Mouse (Mus musculus) gastrocnemius, postnatal 10 days (tissue): ENCODE data around the gene Itsn1. TPM values are rescaled to one million over a fixed set of nuclear protein-coding genes. Genes with fewer than 3 reads are reported as not detected.

Experiments
- DNase-seq: peaks from one replicate; pipeline ENCODE4 v3.0.0; 2021; ENCODE audit warnings: mixed read lengths
- total RNA-seq, 2 experiments: library from RNA; stranded (reverse); gene quantifications; 2 replicates each; pipeline ENCODE4 v1.2.3; 2021

The Itsn1 gene
- total RNA-seq, 2 experiments from 2014 or later, result 60.2 to 81.2 TPM

DNA sequence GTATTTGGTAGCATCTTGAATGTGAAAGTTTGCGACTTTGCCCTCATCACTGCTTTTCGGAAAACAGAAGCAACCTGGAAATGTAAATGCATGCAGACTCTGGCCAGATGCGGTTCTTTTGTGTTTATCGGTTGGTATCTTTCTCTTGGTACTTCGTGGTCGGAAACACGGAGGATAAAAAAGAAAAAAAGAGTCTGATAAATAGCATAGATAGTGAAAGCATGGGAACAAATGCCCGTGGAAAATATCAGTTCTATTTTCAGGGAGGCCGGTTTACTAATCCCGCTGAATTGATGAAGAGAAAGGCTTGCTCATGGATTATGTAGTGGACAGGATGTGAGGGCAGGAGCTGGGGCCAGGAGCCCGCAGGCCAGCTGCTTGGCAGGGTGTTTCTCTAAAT is 1.4 kb downstream of the Itsn1 start:
- peak; percentile 19 for DNase-seq

DNA sequence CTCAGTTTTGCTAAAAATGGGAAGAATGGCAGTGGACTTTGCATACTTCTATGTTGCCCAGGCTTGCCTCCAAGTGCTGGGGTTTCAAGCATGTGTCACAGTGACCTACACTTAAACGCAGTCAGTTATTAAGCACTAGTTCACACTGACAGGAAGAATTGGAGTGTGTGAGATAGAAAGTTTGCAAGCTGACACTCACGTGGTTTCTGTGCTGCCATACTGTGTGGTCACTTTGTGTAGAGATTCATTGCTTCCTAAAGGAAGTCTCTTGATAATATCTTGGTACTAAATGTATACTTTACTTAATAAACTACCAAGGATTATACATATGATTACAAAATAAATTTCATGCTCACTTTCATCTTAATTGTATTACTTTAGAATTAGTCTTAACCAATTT is 3.7 kb downstream of the Itsn1 start:
- DNase-seq, result no peak

- no peak for DNase-seq
These were observed 5.7 kb downstream of the Itsn1 start for GRCm38 (mm10) chr16:91734771-91735170.

DNA sequence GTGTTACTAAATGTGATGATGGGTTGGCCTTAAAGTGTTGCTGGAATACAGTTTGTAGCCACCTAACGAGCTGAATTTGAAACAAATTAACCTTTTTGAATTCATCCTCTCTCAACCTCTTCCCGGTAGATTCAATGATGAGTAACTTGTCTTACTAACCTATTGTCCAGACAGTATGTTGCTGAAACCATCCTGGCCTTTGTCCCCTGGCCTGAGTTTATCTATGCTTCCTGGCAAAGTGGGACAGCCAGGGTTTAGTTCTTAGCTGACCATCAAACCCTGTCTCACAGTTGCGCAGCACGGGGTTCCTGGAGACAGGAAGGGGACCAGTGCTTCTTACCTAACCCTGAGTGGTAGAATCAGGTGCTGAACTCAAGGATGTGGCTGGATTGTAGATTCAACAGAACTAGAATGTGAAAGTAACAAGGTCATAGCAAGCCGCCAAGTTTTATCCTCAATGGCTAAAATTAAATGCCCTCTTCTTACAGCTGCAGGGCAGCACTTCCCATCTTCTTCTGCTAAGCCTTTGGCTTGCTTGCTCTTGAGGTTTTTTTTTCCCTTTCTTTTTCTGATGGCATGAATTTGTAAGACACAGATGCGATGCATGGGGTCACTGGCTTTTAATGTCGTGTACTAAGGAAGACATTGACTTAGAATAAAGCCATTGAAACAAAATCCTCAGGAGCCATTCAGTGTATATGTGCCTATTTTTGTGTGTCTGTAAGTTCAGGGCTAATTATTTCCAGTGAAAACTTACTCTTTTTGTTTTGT is 7.2 kb downstream of the Itsn1 start:
- DNase-seq, result no peak

GRCm38 (mm10) chr16:91738505-91738904 is 9.4 kb downstream of the Itsn1 start:
- no peak for DNase-seq

GRCm38 (mm10) chr16:91740184-91740917 is 11.3 kb downstream of the Itsn1 start:
- DNase-seq, result no peak

DNA sequence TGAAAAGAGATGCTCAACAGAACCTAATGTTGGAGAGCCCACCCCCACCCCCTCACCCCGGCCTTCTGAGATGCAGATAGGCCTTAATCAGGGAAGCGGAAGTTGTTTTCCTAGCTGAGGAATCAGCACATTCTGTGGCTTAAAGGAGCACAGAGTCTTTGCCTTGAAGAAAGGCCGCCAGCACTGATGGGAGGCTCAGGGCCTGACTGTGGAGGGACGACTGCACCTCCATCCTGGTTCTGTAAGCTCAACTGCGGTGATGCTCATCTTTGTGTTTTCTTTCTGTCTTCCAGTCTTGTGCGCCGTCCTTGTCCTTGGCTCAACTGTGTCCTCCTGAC is 11.8 kb downstream of the Itsn1 start:
- DNase-seq, result no peak

DNA sequence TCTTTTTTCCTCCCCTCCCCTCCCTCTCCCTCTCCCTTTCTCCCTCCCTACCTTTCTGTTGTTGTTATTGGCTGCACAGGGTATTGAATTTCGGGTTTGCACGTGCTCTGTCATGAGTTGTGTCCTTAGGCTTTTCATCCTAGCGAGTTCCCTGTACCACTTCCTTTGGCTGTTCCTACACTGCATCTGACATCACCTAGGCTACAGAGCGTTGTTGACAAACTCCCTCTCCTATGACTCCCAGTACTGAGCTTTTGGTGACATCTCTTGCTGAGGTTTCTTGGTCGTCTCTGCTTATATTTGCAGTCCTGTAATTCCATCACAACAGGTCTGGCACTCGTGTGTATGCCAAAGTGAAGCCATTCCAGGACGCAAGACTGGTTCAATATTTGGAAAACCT is 14.0 kb downstream of the Itsn1 start:
- DNase-seq, result no peak

- no peak for DNase-seq
These were observed 17.2 kb downstream of the Itsn1 start for GRCm38 (mm10) chr16:91746101-91746950.

DNA sequence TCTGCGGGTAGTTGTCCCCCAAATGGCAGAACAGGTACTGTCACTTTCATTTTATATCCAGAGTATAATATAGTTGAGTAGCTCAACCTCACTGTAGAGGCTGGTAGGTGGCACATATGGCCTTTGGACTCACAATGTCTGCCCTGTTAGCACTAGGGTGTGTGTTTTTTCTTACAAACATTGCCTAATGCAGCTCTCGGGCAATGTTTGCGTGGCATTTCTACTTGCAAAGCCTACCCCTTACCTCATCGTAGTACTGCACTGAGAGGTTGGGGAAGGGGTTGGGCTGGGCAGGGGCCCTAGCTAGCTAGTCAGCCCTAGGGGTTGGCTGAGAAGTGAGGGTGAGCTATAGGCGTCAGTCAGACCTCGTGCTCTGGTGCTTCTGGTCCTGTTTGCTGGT is 18.5 kb downstream of the Itsn1 start:
- DNase-seq, result no peak

DNA sequence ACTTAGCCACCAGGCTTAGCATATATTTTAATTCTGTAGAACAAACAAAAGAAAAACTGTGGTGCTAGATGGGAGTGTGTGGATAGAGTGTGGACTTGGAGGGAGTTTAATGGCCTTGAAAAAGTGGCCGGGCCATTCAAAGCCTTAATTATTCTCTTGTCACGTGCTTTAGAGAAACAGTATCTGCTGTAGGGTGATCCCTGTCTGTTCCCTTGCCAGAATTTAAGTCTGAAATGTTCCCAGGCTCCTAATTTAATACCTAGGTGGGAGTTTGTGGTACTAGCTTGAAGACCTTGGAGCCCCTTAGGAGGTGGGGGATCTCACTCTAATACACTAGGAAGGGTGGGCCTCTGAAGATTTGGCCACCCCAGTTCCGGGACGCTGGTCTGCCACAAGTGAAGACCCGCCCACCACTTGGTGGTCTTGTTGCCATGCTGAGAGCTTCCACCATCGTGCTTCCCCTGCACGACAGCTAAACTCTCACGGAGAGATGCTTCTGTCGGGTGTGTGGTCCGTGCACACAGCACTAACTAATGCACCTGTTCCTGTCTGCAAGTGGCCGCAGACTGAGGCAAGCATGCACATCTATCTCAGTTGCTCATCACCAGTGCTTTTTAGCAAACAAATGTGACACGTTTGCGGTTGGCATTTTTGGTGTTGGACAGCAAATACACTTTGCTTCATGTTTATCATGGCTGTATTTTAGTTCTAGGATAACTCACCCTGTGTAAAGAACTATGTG is 22.7 kb downstream of the Itsn1 start:
- no peak for DNase-seq

DNA sequence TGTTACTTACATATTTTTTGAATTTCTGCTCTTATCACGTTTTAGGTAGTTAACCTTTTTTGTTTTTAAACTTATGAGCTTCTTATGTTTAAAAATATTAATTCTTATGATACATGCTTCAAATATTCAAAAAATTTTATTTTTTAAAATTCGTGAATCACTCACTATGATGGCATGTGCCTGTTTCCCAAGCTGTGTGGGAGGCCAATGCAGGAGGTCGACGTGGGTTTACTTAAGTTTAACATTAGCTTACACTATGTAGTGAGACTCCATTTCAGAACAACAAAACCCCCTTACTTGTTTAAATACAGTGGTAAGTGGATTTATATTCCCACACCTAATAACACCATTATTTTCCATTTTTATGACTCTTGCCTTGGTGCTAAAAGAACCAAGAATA is 24.5 kb downstream of the Itsn1 start:
- no peak for DNase-seq

DNA sequence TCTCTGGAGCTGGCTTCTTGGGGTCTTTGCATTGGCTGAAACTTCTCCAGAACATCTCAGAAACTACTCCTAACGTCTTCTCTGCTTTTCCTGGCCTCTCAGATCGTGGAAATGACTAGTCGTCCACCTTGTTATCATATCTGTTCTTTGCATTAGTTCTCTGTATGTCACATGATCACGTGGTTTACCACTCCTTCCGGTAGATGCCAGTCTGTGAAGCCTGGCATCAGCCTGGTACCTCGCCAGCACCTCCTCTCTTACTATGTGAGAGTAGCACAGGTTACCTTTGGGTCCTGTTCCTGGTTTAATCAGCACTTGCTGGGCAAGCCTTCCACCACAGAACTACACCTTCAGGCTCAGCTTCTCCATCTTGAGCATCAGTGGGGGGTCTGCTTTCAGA is 25.9 kb downstream of the Itsn1 start:
- DNase-seq, result no peak

DNA sequence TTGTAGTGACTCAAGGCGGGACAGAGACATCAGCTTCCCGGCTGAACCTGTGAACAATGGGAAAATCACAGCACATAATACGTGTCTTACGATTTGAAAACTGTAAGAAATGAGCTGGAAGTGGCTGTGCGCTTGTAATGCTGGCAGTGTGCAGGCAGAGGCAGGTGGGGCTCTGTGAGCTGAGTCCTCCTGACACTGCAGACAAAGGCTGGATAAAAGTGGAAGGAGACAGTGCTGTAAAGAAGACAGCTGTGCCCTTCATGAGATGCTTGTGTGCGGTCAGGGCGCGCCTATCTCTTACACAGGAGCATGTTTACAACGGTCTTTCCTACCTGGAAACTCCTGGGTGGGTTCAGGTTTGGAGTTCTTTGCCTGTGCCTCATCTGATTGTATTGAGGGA is 32.1 kb downstream of the Itsn1 start:
- DNase-seq, result no peak

DNA sequence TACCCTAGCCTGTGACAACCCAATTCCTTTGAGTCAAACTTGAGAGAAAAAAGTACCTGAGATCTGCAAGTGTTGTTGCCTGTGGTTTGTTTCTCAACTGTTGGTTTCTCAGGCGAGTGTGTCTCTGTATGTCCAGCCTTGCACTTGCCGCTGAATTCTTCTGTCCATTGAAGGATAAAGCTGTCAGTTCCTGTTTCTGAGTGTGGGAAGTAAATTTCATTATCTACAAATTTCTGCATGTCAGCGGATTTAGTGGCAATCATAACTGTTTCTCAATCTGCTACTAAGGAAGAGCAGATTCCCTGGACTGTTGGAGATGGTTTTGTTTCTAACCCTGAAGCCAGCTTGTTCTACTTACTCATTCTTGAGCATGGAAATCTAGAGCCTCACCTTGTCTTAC is 32.7 kb downstream of the Itsn1 start:
- DNase-seq, result no peak

DNA sequence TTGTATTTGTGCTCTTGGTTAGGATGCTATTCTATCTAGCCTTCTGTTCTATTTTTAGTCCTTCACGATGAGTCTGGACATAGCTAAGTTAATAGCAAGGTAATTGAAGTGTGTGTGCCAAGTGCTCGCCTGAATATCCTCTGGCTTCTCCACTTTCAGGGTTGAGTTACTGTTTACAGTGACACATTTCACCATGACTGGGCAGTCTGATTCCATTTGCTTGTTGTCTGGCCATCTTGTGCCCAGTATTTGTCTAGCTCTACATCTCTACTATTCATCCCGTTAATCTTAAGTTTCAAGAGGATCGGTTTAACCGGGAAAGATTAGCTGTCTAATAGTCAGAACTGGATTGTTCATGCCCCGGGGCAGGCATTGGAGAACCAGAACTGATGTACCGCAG is 33.4 kb downstream of the Itsn1 start:
- no peak for DNase-seq

GRCm38 (mm10) chr16:91763975-91764374 is 34.9 kb downstream of the Itsn1 start:
- DNase-seq, result no peak

GRCm38 (mm10) chr16:91764414-91764813 is 35.3 kb downstream of the Itsn1 start:
- DNase-seq, result no peak

DNA sequence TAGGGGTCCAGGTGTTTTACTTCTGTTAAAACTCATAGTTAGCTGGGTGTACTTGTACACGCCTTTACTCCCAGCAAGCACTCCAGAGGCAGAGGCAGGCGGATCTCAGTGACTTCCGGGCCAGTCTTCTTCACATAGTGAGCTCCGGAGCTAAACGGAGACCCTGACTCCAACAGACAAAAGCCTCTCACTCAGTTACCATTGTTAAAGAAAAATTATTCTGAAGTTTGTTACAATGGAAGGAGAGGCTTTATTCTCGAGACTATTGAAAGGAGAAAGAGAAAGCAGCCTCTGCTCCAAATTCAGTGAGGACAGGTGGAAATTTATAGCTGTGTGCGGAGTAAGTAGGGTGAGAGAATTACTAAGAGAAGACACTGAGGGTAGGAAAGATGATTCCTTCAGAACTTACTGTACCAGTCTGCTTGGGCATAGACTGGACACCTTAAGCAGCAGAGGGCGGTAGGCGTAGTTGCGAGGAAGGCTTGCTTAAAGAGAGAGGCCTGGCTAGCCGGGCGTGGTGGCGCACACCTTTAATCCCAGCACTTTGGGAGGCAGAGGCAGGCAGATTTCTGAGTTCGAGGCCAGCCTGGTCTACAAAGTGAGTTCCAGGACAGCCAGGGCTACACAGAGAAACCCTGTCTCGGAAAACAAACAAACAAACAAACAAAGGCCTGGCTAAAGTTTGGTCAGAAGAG is 36.2 kb downstream of the Itsn1 start:
- DNase-seq, result no peak

DNA sequence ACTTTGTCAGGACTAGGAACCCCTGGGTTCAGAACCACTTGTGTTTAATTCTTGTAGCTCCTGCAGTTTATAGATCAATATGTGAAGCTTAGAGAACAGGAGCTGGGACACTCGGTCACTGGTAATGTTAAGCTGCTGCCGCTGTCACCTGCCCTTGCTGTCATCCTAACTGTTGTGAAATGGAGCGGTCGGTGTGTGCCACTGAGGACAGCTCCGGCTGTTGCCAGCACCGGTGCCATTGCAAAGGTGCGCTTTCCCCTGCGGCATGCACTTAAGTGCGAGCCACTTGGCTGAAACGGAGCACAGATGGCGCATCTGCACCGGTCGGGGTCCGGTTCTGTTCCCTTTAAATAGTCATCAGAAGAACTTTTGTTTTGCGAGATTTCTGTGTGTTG is 36.7 kb downstream of the Itsn1 start:
- DNase-seq, result no peak

DNA sequence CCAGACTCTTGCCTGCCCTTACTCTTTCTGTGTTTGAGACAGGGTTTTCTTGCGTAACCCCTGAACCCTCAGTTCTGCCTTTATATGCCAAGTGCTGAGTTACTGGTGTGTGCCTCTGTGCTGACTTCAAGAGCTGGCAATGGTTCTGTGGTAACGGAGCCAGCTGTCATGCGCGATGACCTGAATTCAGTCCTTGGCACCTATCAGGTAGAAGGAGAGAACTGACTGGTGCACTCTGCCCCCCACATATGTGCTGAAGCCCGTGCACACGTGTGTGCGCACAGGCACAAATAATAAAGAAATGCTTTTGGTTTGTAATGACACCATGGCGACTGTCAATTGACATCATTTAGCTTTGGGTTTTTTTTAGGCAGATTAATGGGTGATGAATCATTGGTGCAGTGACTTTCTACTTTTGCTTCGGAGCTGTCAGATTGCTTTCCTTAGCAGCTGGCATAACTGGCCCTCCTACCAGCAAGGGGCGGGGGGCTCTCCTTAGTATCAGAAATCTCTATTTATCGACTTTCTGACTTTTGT is 38.2 kb downstream of the Itsn1 start:
- peak; percentile 44 for DNase-seq

- peak; percentile 19 for DNase-seq
These were observed 39.5 kb downstream of the Itsn1 start for GRCm38 (mm10) chr16:91768586-91768985.
